Mouse (Mus musculus) hematopoietic stem cell, adult 5-6 weeks (primary cell): Measurements from ENCODE around the gene 1500009C09Rik. TPM values are rescaled to one million over a fixed set of nuclear protein-coding genes. Genes with fewer than 3 reads are reported as not detected.

ENCODE experiments used
- ATAC-seq, 2 experiments: fragments of 125-278 bp in 1 of 2; replicated peaks in 1 of 2; 2 replicates each; pipeline ENCODE4 v1.8.0; 2016 to 2017; ENCODE audit warnings: inconsistent platforms in 2 of 2, mild to moderate bottlenecking in 2 of 2, moderate number of reproducible peaks in 2 of 2, low read depth in 1 of 2, moderate TSS enrichment in 1 of 2; ENCODE audit not compliant: low FRiP score in 2 of 2, poor library complexity in 2 of 2, severe bottlenecking in 2 of 2, insufficient read depth in 1 of 2, low TSS enrichment in 1 of 2
- total RNA-seq: library from RNA; stranded (forward); fragments of 172-1452, 232-1000 nt; gene quantifications from 2 replicates; pipeline ENCODE4 v1.2.3, GENCODE M21; 2017

1500009C09Rik gene
- total RNA-seq: not detected in 2 replicates

- no peak for ATAC-seq
These were observed at the start of gene 1500009C09Rik for GRCm38 (mm10) chr15:82252097-82252496. 1500009C09Rik (plus strand) TSS chr15:82252397.

- ATAC-seq: no peak
These were observed 49.1 kb upstream of the 1500009C09Rik start for GRCm38 (mm10) chr15:82203090-82203489.

- ATAC-seq: no peak
These were observed 48.4 kb upstream of the 1500009C09Rik start for GRCm38 (mm10) chr15:82203611-82204351.

- no peak for ATAC-seq
These were observed 47.4 kb upstream of the 1500009C09Rik start for GRCm38 (mm10) chr15:82204680-82205371.

GRCm38 (mm10) chr15:82206365-82207104, 45.7 kb upstream of the 1500009C09Rik start:
- no peak for ATAC-seq

GRCm38 (mm10) chr15:82207105-82207459, 45.1 kb upstream of the 1500009C09Rik start:
- ATAC-seq: no peak

GRCm38 (mm10) chr15:82207504-82208219, 44.5 kb upstream of the 1500009C09Rik start:
- no peak for ATAC-seq

- no peak for ATAC-seq
These were observed 43.9 kb upstream of the 1500009C09Rik start for GRCm38 (mm10) chr15:82208307-82208706.

GRCm38 (mm10) chr15:82209295-82210050, 42.7 kb upstream of the 1500009C09Rik start:
- no peak for ATAC-seq

- ATAC-seq: no peak
These were observed 41.4 kb upstream of the 1500009C09Rik start for GRCm38 (mm10) chr15:82210801-82211200.

- no peak for ATAC-seq
These were observed 40.9 kb upstream of the 1500009C09Rik start for GRCm38 (mm10) chr15:82211281-82211680.

- ATAC-seq: no peak
These were observed 40.1 kb upstream of the 1500009C09Rik start for GRCm38 (mm10) chr15:82211911-82212751.

- ATAC-seq: no peak
These were observed 39.5 kb upstream of the 1500009C09Rik start, which contains the start of gene Shisa8 for GRCm38 (mm10) chr15:82212752-82213063. Shisa8 (minus strand) TSS chr15:82212815.

- no peak for ATAC-seq
These were observed 39.0 kb upstream of the 1500009C09Rik start for GRCm38 (mm10) chr15:82213222-82213621.

- ATAC-seq: no peak
These were observed 36.7 kb upstream of the 1500009C09Rik start for GRCm38 (mm10) chr15:82215332-82216046.
